Mouse (Mus musculus) CD8-positive naive resting alpha-beta T cell, adult 2 months (primary cell): ENCODE measurements around the gene Gm21985.

Source experiments
- DNase-seq, 2 experiments: peaks; one replicate each; pipeline ENCODE4 v3.0.0; 2022; ENCODE audit warnings: low read depth in 2 of 2, low spot score in 2 of 2

Gene Gm21985

DNA sequence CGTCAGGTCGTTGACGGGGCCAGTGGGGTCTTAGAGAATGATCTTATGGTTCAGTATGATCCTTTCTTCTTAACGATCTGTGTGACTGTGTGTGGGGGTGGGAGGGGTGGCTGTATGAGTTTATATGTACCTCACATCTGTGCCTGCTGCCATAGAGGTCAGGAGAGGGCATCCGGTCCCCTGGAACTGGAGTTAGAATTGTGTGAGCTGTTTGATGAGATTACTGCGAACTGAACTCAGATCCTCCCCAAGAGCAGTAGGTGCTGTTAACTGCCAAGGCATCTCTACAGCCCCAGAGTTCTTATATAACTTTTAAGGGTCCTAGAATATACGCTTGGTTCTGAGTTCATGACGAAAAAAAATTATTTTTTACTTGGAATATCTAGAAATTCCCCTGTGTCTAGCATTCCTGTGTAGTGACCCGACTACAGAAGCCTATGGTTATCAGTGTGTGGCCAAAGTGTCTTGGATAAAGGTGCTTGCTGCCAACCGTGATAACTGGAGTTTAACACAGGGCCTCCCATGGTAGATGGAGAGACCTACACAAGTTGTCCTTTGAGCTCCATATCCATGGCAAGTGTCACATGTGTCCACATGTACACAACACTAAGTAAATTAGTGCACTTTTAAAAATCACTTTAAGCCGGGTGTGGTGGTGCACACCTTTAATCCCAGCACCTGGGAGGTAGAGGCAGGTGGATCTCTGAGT is 62.1 kb downstream of the Gm21985 start:
- no peak for DNase-seq

- DNase-seq: no peak
Observed at GRCm38 (mm10) chr2:112332051-112332898, 66.2 kb downstream of the Gm21985 start.

DNA sequence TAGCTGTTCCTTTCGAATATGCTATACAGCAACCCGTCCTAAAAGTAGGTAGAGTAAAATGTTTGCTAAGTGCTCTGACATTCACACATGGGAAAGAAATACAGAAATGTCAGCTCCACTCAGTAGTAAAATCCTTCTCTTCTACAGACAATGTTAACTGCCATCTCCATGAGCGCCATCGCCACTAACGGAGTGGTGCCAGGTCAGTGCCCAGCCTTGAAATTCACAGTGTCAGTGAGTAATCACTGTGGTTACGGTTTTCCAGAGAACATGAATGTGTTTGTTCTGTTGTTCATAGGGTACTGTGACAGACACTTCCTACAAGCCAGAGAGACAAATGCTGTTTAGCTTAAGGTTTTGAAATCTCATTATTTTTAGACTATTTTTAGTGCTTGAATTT is 71.1 kb downstream of the Gm21985 start:
- no peak for DNase-seq

- peak in 1 of 2 experiments; percentile 1 for DNase-seq
Observed at GRCm38 (mm10) chr2:112339736-112340135, 73.6 kb downstream of the Gm21985 start.

GRCm38 (mm10) chr2:112341117-112341516 is 75.0 kb downstream of the Gm21985 start:
- DNase-seq: no peak

GRCm38 (mm10) chr2:112348246-112348645 is 82.1 kb downstream of the Gm21985 start:
- DNase-seq: no peak

GRCm38 (mm10) chr2:112353685-112354455 is 87.8 kb downstream of the Gm21985 start:
- no peak for DNase-seq

GRCm38 (mm10) chr2:112359611-112360010 is 93.5 kb downstream of the Gm21985 start:
- DNase-seq: no peak

DNA sequence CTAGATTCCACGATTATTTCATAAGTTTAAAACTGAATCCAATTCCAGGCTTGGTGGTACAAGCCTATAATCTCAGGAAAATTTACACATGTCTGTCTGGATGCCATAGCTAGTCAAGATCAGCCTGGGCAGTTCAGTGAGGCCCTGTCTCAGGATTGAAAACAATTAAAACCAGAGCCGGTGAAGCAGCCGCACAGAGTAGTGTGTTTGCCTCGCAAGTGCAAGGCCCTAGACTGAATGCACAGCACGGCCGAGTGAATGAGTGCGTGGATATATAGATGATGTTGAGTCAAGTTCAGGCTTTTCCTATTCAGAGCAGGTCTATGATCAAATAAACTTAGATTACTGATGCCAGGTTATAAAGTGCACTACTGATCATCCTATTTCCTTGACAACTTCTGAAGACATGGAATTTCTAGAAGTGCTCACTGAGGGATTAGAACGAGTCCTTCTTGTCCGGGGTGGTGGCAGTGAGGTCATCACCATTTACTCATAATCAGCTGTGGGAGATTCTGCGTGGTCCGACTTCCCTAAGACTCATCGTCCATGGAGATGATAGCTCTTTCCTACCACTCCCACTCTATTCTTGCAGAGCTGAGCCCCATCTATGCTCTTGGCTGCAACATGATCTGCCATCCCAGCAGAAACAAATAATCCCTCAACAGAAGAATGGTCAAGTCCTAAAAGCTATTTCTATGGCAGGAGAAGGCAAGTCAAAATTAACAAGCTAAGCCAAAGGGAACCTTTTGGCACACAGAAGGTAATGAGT is 94.1 kb downstream of the Gm21985 start:
- no peak for DNase-seq

- no peak for DNase-seq
Observed at GRCm38 (mm10) chr2:112360781-112361169, 94.7 kb downstream of the Gm21985 start.

GRCm38 (mm10) chr2:112367222-112367621 is 101.1 kb downstream of the Gm21985 start:
- DNase-seq: no peak

GRCm38 (mm10) chr2:112367726-112368673 is 101.9 kb downstream of the Gm21985 start, which contains the start of gene Emc4:
Emc4 (minus strand) TSS chr2:112368027.
- DNase-seq: peak; percentile 73 to 80

GRCm38 (mm10) chr2:112369941-112370340 is 103.8 kb downstream of the Gm21985 start:
- no peak for DNase-seq

GRCm38 (mm10) chr2:112373141-112373540 is 107.0 kb downstream of the Gm21985 start:
- DNase-seq: no peak

GRCm38 (mm10) chr2:112374610-112375009 is 108.5 kb downstream of the Gm21985 start:
- DNase-seq: no peak

GRCm38 (mm10) chr2:112378973-112379898 is 113.1 kb downstream of the Gm21985 start, which contains the start of gene Katnbl1:
Katnbl1 (plus strand) TSS chr2:112379211.
- DNase-seq: peak; percentile 90 to 91

- DNase-seq: no peak
Observed at GRCm38 (mm10) chr2:112380131-112380530, 114.0 kb downstream of the Gm21985 start.

DNA sequence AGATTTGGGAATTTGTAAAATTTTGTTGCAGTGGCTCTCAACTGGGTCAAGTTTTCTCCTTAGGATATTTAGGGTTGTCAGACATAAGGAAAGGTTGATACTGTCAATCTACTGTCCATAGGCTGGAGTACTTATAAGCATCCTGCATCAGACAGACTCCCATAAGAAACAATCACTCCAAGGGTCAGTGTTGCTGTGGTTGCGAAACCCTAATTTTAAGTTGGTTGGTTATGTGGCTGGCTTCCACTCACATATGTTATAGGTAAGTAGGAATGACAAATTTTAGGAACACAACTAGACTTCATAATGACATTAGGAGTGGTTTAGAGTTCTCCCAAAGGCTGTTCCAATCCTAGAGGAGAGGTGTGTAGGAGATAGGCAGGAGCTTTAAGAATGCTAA is 115.1 kb downstream of the Gm21985 start:
- no peak for DNase-seq
